Mouse (Mus musculus): ENCODE data around the gene Cela1.

GRCm38 (mm10) chr15:100673585-100674391 lies 13.9 kb downstream of the Cela1 start:
- TF ChIP-seq POLR2A (IDR thresholded peaks at IDR 0.05; ENCODE audit: low read depth, low read length) (no peak), CTCF (IDR thresholded peaks at IDR 0.05; ENCODE audit: borderline replicate concordance, insufficient read depth, low read length) (no peak)

Measured in embryonic fibroblast, embryonic 13.5 days (primary cell).